Mouse (Mus musculus) cerebellum, adult 2 months (tissue): ENCODE data around the gene Fam240a. TPM values are rescaled to one million over a fixed set of nuclear protein-coding genes. Genes with fewer than 3 reads are reported as not detected.

Experiments
- DNase-seq, 2 experiments: peaks; one replicate each; pipeline ENCODE4 v3.0.0; 2021
- H3K27ac ChIP-seq: fragments of 200-500 bp; 2 replicates; pipeline ENCODE4 v1.5.1; 2012; ENCODE audit warnings: low read length, control low read depth, inconsistent platforms; ENCODE audit not compliant: insufficient read depth
- H3K27me3 ChIP-seq: fragments of 200-500 bp; 2 replicates; pipeline ENCODE4 v1.6.1; 2012; ENCODE audit warnings: inconsistent platforms, mild to moderate bottlenecking, low read length, moderate library complexity; ENCODE audit not compliant: control insufficient read depth, insufficient read depth
- H3K4me1 ChIP-seq: fragments of 200-500 bp; 2 replicates; pipeline ENCODE4 v1.6.1; 2011; ENCODE audit warnings: low read length; ENCODE audit not compliant: control insufficient read depth, insufficient read depth
- H3K4me3 ChIP-seq: fragments of 200-500 bp; replicated peaks from 2 replicates; pipeline ENCODE3; 2011; ENCODE audit warnings: mild to moderate bottlenecking, low read depth, low read length, control low read depth; ENCODE audit not compliant: insufficient read depth
- CTCF ChIP-seq: fragments of 200-500 bp; IDR thresholded peaks from 2 replicates; pipeline ENCODE4 v1.5.1; 2011; ENCODE audit warnings: low read depth, mild to moderate bottlenecking, control low read depth, low read length, moderate library complexity, borderline replicate concordance; ENCODE audit not compliant: insufficient read depth
- POLR2A ChIP-seq: fragments of 200-500 bp; IDR thresholded peaks from 2 replicates; pipeline ENCODE4 v1.6.1; 2011; ENCODE audit warnings: low read length, control low read depth, borderline replicate concordance; ENCODE audit not compliant: insufficient read depth
- WGBS: fragments of 180-500 bp; shearing (Covaris S2); methylation state at CpG from one replicate; pipeline ENCODE4 v1.1.7; 2018; 5-methylcytosine and 5-hydroxymethylcytosine counted together
- polyA plus RNA-seq: library from polyadenylated mRNA; depleted of rRNA; stranded (reverse); fragments of >200 nt; gene quantifications from 2 replicates; pipeline ENCODE4 v1.2.3, GENCODE M21; 2012; rRNA removed

Fam240a gene
- polyA plus RNA-seq, 1 experiment = not detected

GRCm38 (mm10) chr9:110877888-110878287, 38.8 kb downstream of the Fam240a start:
- TF ChIP-seq CTCF = no peak
- no peak for TF ChIP-seq POLR2A
- Histone ChIP-seq H3K4me1 (peaks cover 4% of the 10 kb centered on the region), H3K4me3 (no peak overlapping the region), H3K27me3 (no peaks in the 10 kb centered on the region), H3K27ac (no peak overlapping the region)
- peak in 1 of 2 experiments; percentile 36 for DNase-seq
- 19% methylated on average over 5 of the region's 5 CpGs for WGBS

GRCm38 (mm10) chr9:110877353-110877752, 39.3 kb downstream of the Fam240a start:
- H3K27ac ChIP-seq = no peak overlapping the region
- whole genome bisulfite sequencing = 75% methylated on average over 1 of the region's 1 CpGs

GRCm38 (mm10) chr9:110875288-110875695, 41.4 kb downstream of the Fam240a start:
- Histone ChIP-seq H3K27me3 (no peaks in the 10 kb centered on the region), H3K27ac (no peak overlapping the region), H3K4me1 (peaks cover 4% of the 10 kb centered on the region), H3K4me3 (no peak overlapping the region)
- 28% methylated on average over 6 of the region's 6 CpGs for WGBS
- no peak for DNase-seq
- TF ChIP-seq POLR2A (no peak), CTCF (no peak)

More at GRCm38 (mm10) chr9:110877353-110877752, 39.3 kb downstream of the Fam240a start:
- Histone ChIP-seq H3K4me3 (no peak overlapping the region), H3K4me1 (peaks cover 4% of the 10 kb centered on the region), H3K27me3 (no peaks in the 10 kb centered on the region)
- TF ChIP-seq CTCF (no peak), POLR2A (no peak)
- no peak for DNase-seq

DNA sequence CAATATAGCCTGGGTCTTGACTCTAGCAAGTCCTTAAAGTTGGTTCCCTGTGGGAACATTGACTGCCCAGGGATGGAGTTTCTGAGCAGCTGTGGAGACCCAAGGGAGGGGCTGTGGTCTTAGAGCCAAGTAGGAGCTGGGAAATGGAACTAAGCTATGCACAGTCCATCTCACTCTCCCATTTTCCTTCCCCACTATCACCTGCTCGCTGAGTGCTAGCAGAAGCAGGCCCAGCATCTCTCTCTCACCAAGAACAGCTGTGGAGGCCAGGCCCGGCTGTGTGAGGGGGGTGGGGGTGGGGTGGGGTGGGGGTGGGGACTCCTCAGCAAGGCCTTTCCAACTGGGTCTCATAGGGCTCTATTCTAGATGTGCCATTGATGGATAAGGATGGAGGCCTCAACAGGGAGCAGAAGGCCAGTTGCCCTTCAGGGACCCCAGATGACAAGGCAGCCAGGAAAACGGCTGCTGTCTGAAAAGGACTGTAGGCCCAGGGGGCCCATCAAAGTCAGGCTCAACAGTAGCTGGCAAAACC, 41.9 kb downstream of the Fam240a start:
- 28% methylated on average over 3 of the region's 3 CpGs for WGBS
- Histone ChIP-seq H3K27ac (no peak overlapping the region), H3K4me3 (no peak overlapping the region), H3K27me3 (no peaks in the 10 kb centered on the region), H3K4me1 (peaks cover 4% of the 10 kb centered on the region)
- TF ChIP-seq POLR2A = no peak
- no peak for TF ChIP-seq CTCF
- DNase-seq = no peak

- no peak for TF ChIP-seq CTCF
- TF ChIP-seq POLR2A = no peak
- Histone ChIP-seq H3K27me3 (no peaks in the 10 kb centered on the region), H3K27ac (no peak overlapping the region), H3K4me3 (no peak overlapping the region), H3K4me1 (peaks cover 4% of the 10 kb centered on the region)
- WGBS = 9% methylated on average over 40 of the region's 40 CpGs
- no peak for DNase-seq
Observed at GRCm38 (mm10) chr9:110873681-110874659, 42.7 kb downstream of the Fam240a start.

GRCm38 (mm10) chr9:110871030-110871429, 45.6 kb downstream of the Fam240a start:
- Histone ChIP-seq H3K4me3 (no peak overlapping the region), H3K4me1 (no peaks in the 10 kb centered on the region; the same call in 1 of the 2 replicates), H3K27me3 (no peaks in the 10 kb centered on the region), H3K27ac (no peak overlapping the region)
- 26% methylated on average over 7 of the region's 7 CpGs for WGBS
- TF ChIP-seq POLR2A (no peak), CTCF (peak; percentile 72)
- DNase-seq = peak; percentile 49 to 56

Other genes with a start within 250 kb of the Fam240a start
- 0.43 and 0.51 TPM in 2 replicates for gene Myl3, start 175.0 kb downstream of the Fam240a start, polyA plus RNA-seq
- gene Pth1r, start 169.7 kb downstream of the Fam240a start, polyA plus RNA-seq = 12.5 and 12.9 TPM in 2 replicates
- not detected in 2 replicates for gene Prss42, start 118.7 kb downstream of the Fam240a start, polyA plus RNA-seq
- not detected in 2 replicates for gene Prss44, start 102.9 kb downstream of the Fam240a start, polyA plus RNA-seq
- gene Prss43, start 90.2 kb downstream of the Fam240a start, polyA plus RNA-seq = 0.08 and 0.10 TPM in 2 replicates
- gene Prss45, start 82.3 kb downstream of the Fam240a start, polyA plus RNA-seq = 0.25 and 0.43 TPM in 2 replicates
- not detected in 2 replicates for gene Prss46, start 72.4 kb downstream of the Fam240a start, polyA plus RNA-seq
- gene Prss50, start 58.9 kb downstream of the Fam240a start, polyA plus RNA-seq = 0.71 and 0.72 TPM in 2 replicates
- 15.1 and 15.8 TPM in 2 replicates for gene Als2cl, start 37.0 kb downstream of the Fam240a start, polyA plus RNA-seq
- 3.7 and 4.4 TPM in 2 replicates for gene Tmie, start 36.7 kb downstream of the Fam240a start, polyA plus RNA-seq
- 7.2 and 7.5 TPM in 2 replicates for gene Tdgf1, start 29.3 kb upstream of the Fam240a start, polyA plus RNA-seq
- gene Lrrc2, start 34.7 kb upstream of the Fam240a start, polyA plus RNA-seq = 3.2 and 3.5 TPM in 2 replicates
- gene Rtp3, start 73.7 kb upstream of the Fam240a start, polyA plus RNA-seq = 0.34 and 0.63 TPM in 2 replicates
- gene Ltf, start 102.4 kb upstream of the Fam240a start, polyA plus RNA-seq = 0.49 and 1.6 TPM in 2 replicates
- 1.1 and 2.2 TPM in 2 replicates for gene Ccrl2, start 140.7 kb upstream of the Fam240a start, polyA plus RNA-seq
- gene Lrrfip2, start 200.7 kb upstream of the Fam240a start, polyA plus RNA-seq = 62.8 and 63.1 TPM in 2 replicates